Mouse (Mus musculus) ES-E14 (cell line): ENCODE data around the gene Maob. TPM values are rescaled to one million over a fixed set of nuclear protein-coding genes. Genes with fewer than 3 reads are reported as not detected.

Source experiments
- DNase-seq: peaks from one replicate; pipeline ENCODE4 v3.0.0-alpha.2; 2013; ENCODE audit warnings: low read depth, low spot score
- H3K27ac ChIP-seq: 2 replicates; pipeline ENCODE4 v1.5.1; 2012; ENCODE audit warnings: low read depth, mild to moderate bottlenecking, low read length, moderate library complexity, mixed read lengths; ENCODE audit not compliant: poor library complexity, insufficient read depth, severe bottlenecking
- H3K36me3 ChIP-seq: 2 replicates; pipeline ENCODE4 v1.6.1; 2012; ENCODE audit warnings: mild to moderate bottlenecking, low read length, moderate library complexity, mixed read lengths; ENCODE audit not compliant: control insufficient read depth, poor library complexity, insufficient read depth, severe bottlenecking
- H3K4me1 ChIP-seq, 2 experiments: fragments of 150-350 bp in 1 of 2; sonication (generic) in 1 of 2; 2 replicates each; pipeline ENCODE4 v1.6.1; 2012; ENCODE audit warnings: low read length in 2 of 2, mild to moderate bottlenecking in 1 of 2, mixed read lengths in 1 of 2; ENCODE audit not compliant: control insufficient read depth in 2 of 2, insufficient read depth in 2 of 2, poor library complexity in 1 of 2
- H3K4me3 ChIP-seq, 2 experiments: fragments of 150-350 bp in 1 of 2; sonication (generic) in 1 of 2; 2 replicates each; pipeline ENCODE4 v1.5.1; 2012; ENCODE audit warnings: low read length in 2 of 2, low read depth in 1 of 2, mild to moderate bottlenecking in 1 of 2, mixed read lengths in 1 of 2; ENCODE audit not compliant: insufficient read depth in 1 of 2, poor library complexity in 1 of 2, severe bottlenecking in 1 of 2
- H3K9ac ChIP-seq: 2 replicates; pipeline ENCODE4 v1.6.1; 2012; ENCODE audit warnings: low read depth, mild to moderate bottlenecking, low read length, mixed read lengths; ENCODE audit not compliant: poor library complexity, insufficient read depth, severe bottlenecking
- H3K9me3 ChIP-seq: fragments of 150-350 bp; sonication (generic); 2 replicates; pipeline ENCODE4 v1.6.1; 2012; ENCODE audit warnings: low read depth, mild to moderate bottlenecking, low read length; ENCODE audit not compliant: control insufficient read depth, insufficient read depth
- CHD2 ChIP-seq: IDR thresholded peaks from 2 replicates; pipeline ENCODE4 v1.6.1; 2014; ENCODE audit warnings: mild to moderate bottlenecking, low read depth, low read length, inconsistent platforms
- HCFC1 ChIP-seq: IDR thresholded peaks from 2 replicates; pipeline ENCODE4 v1.6.1; 2012; ENCODE audit warnings: low read length, inconsistent platforms, borderline replicate concordance; ENCODE audit not compliant: insufficient read depth
- MAFK ChIP-seq: IDR thresholded peaks from 2 replicates; pipeline ENCODE4 v1.6.1; 2014; ENCODE audit warnings: mild to moderate bottlenecking, low read depth, low read length, inconsistent platforms; ENCODE audit not compliant: insufficient read depth
- ZC3H11A ChIP-seq: IDR thresholded peaks from 2 replicates; pipeline ENCODE4 v1.6.1; 2012; ENCODE audit warnings: low read depth, mild to moderate bottlenecking, inconsistent platforms, low read length, borderline replicate concordance
- ZNF384 ChIP-seq: IDR thresholded peaks from 2 replicates; pipeline ENCODE4 v1.6.1; 2012; ENCODE audit warnings: low read depth, low read length, inconsistent platforms
- in situ Hi-C, 2 experiments: fragments of 600-800 bp; cut with MboI; formaldehyde crosslinking; loops; one replicate each; pipeline ENCODE4 v1.15.1; 2025; ENCODE audit warnings: low sequenced_read_pairs in 2 of 2, inconsistent platforms in 1 of 2; ENCODE audit not compliant: unreplicated experiment in 2 of 2
- total RNA-seq: library from RNA; depleted of rRNA; stranded (reverse); fragments of 300-350 nt; gene quantifications from 2 replicates; pipeline ENCODE4 v1.2.3, GENCODE M21; 2012; rRNA removed

Gene Maob
- total RNA-seq, 1 experiment = 0.18 TPM

DNA sequence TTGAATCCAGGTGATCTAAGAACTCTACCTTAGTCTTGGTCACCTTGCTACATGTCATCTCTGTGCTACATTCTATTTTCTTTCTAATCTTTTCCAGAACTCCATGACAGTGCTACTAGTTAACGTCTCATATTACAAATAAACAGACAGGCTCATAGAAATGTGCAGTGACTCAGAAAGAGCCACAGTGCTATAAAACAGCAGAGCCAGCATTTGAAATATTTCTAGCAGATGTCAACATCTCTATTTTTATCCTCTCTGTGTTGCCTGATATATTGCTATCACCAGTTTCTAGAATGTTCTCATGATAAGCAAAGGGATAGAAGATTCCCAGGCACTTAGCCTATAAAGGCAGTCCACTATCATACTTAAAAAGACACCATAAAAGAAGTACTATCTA is 103.1 kb downstream of the Maob start:
- no peak overlapping the region for H3K4me3 ChIP-seq
- H3K9me3 ChIP-seq = no peaks in the 10 kb centered on the region
- no peak for DNase-seq
- no peaks in the 10 kb centered on the region for H3K36me3 ChIP-seq
- in situ Hi-C loops = no loop called here
- H3K9ac ChIP-seq = no peak overlapping the region
- no peak for TF ChIP-seq CHD2
- TF ChIP-seq ZC3H11A = no peak
- no peak for TF ChIP-seq ZNF384
- TF ChIP-seq MAFK = no peak
- no peak for TF ChIP-seq HCFC1
- no peaks in the 10 kb centered on the region for H3K4me1 ChIP-seq
- H3K27ac ChIP-seq = no peak overlapping the region

DNA sequence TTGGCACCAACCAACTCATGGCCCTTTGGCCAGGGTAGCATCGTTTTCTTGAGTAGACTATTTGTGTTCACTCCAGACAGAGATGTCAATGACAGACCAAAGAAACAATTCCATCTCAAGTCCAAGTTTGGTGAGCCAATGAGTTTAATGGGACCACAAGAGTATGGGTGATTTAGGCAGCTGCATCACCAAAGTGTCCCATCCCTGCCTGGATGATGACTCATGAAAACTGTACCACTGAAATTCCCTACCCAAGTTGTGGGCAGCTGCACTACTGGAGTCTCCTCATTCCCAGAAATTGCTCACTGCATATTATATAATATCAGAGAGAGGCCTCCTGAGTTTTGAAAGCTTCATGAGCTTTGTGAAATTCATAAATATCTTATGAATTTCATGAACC is 111.1 kb downstream of the Maob start:
- no peak overlapping the region for H3K4me3 ChIP-seq

More for the DNA sequence above, 111.1 kb downstream of the Maob start:
- H3K36me3 ChIP-seq = no peaks in the 10 kb centered on the region
- no peaks in the 10 kb centered on the region for H3K4me1 ChIP-seq
- no peak overlapping the region for H3K9ac ChIP-seq
- no peaks in the 10 kb centered on the region for H3K9me3 ChIP-seq
- DNase-seq = no peak
- TF ChIP-seq MAFK = no peak
- TF ChIP-seq ZNF384 = no peak
- TF ChIP-seq ZC3H11A = no peak
- TF ChIP-seq CHD2 = no peak
- no peak for TF ChIP-seq HCFC1
- in situ Hi-C loops = no loop called here
- no peak overlapping the region for H3K27ac ChIP-seq

Other genes starting within 250 kb of the Maob start
- 8.9 and 12.6 TPM in 2 replicates for gene Maoa, start 197.7 kb downstream of the Maob start, total RNA-seq
- not detected in 2 replicates for gene Ndp, start 94.4 kb upstream of the Maob start, total RNA-seq